Mouse (Mus musculus) subcutaneous adipose tissue, adult 2 months (tissue): ENCODE data around the gene Cyld. TPM values are rescaled to one million over a fixed set of nuclear protein-coding genes. Genes with fewer than 3 reads are reported as not detected.

Source experiments
- polyA plus RNA-seq: library from polyadenylated mRNA; depleted of rRNA; stranded (reverse); fragments of >200 nt; gene quantifications from 2 replicates; pipeline ENCODE4 v1.2.3, GENCODE M21; 2012; ENCODE audit warnings: low replicate concordance; rRNA removed

The Cyld gene
- polyA plus RNA-seq, result 6.3 and 8.7 TPM in 2 replicates

DNA sequence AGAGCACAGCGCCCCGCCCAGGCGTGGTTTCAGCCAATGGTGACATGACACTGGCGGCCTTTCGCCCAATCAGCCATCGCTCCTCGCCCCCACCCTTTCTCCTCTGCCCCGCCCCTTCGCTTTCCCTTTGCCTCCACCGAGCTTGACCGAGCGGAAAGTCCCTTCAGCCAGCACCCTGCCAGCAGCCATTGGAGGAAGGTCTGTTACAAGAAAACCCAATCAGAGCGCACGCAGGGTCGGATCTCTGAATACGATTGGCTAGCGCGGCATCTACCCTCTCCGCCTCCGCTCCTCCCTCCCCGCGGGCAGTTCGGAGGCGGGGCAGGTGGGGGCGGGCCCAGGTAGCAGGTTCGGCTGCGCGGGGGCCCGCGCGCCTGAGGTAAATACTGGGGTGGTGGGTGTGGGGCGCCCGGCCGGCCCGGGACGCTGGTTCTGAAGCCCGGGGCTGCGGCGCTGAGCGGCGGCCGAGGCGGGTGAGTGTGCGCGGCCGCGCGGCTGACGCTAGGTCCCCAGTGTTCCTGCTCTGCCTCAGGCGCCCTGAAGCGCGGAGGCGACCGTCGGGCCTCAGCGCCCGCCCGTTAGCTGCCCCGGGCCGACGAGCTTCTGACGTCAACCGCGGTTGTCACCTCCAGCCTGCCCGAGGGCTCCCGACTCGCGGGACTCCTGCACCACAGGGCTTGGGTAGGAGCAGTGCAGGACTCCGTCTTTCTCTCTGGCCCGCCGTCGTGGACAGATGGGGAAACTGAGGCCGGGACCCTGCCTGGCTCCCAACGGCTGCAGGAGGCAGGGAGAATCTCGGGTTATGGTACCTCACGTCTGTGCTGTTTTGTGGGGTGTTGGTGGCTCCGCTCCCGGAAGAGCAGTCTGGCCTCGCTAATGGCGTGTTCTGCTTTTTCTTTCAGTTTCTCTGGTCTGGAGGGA is at the start of gene Cyld:
Gene Cyld, plus strand, starts transcription at position 308 of the 921 bp plus-strand sequence.

Other genes with a start within 250 kb of the Cyld start
- gene Nkd1, start 175.7 kb upstream of the Cyld start, polyA plus RNA-seq, result 48.6 and 62.8 TPM in 2 replicates
- 3.2 and 7.8 TPM in 2 replicates for gene Snx20, start 60.9 kb upstream of the Cyld start, polyA plus RNA-seq
- 1.8 and 2.5 TPM in 2 replicates for gene Nod2, start 49.7 kb upstream of the Cyld start, polyA plus RNA-seq